Mouse (Mus musculus): ENCODE measurements at regions not wholly inside any gene's neighbourhood (a gene's known extent, or its start where the extent isn't known, plus 50 kb on each side); places are given as distances from the start of the nearest gene placed in this dataset.

GRCm38 (mm10) chr16:77684521-77684920 is 82.6 kb upstream of the Gm11146 start:
- no peaks in the 10 kb centered on the region for H3K9me3 ChIP-seq (replicated peaks; ENCODE audit: insufficient read depth, low read length)
- H3K36me3 ChIP-seq (ENCODE audit: control insufficient read depth in 1 of 2, insufficient read depth in 2 of 2, low read length in 2 of 2): no peaks in the 10 kb centered on the region
- no peak overlapping the region for H3K4me3 ChIP-seq (ENCODE audit: control insufficient read depth in 1 of 2, insufficient read depth in 1 of 2, low read depth in 2 of 2, low read length in 2 of 2)
- no peaks in the 10 kb centered on the region for H3K4me1 ChIP-seq (ENCODE audit: control insufficient read depth in 1 of 2, insufficient read depth in 2 of 2, low read length in 2 of 2)
- no peaks in the 10 kb centered on the region for H3K27me3 ChIP-seq (ENCODE audit: control insufficient read depth in 1 of 2, insufficient read depth in 2 of 2, low read length in 2 of 2)
- no peaks in the 10 kb centered on the region for H3K79me2 ChIP-seq (ENCODE audit: control insufficient read depth, insufficient read depth, low read length, poor library complexity)
- H3K27ac ChIP-seq (ENCODE audit: control insufficient read depth, low read depth, low read length): no peak overlapping the region
- H3K9ac ChIP-seq (ENCODE audit: control insufficient read depth, low read depth, low read length, poor library complexity, severe bottlenecking): no peak overlapping the region
- TF ChIP-seq RAD21 (IDR thresholded peaks at IDR 0.05; ENCODE audit: low read depth, low read length): no peak
- TF ChIP-seq E2F4 (IDR thresholded peaks at IDR 0.05; ENCODE audit: borderline replicate concordance, low read depth, low read length): no peak
- TF ChIP-seq CTCF (IDR thresholded peaks at IDR 0.05 in 2 of 3, conservative IDR thresholded peaks at IDR 0.05 in 1 of 3; ENCODE audit: control insufficient read depth in 1 of 3, insufficient read depth in 1 of 3, low read depth in 2 of 3, low read length in 3 of 3, poor library complexity in 1 of 3, severe bottlenecking in 1 of 3): no peak
- TF ChIP-seq ZMIZ1 (IDR thresholded peaks at IDR 0.05; ENCODE audit: low read depth, low read length): no peak
- no peak for TF ChIP-seq GABPA (IDR thresholded peaks at IDR 0.05; ENCODE audit: low read depth, low read length)
- no peak for TF ChIP-seq USF2 (IDR thresholded peaks at IDR 0.05; ENCODE audit: borderline replicate concordance in 1 of 2, insufficient read depth in 1 of 2, low read depth in 1 of 2, low read length in 2 of 2)
- TF ChIP-seq MAFK (IDR thresholded peaks at IDR 0.05; ENCODE audit: borderline replicate concordance, low read depth, low read length): no peak
- no peak for TF ChIP-seq MEF2A (IDR thresholded peaks at IDR 0.05; ENCODE audit: extremely low read depth, insufficient replicate concordance, low read depth, low read length, poor library complexity, severe bottlenecking)
- TF ChIP-seq KAT2A (conservative IDR thresholded peaks at IDR 0.05; ENCODE audit: low read depth, low read length): no peak
- TF ChIP-seq SMC3 (IDR thresholded peaks at IDR 0.05; ENCODE audit: low read depth, low read length): no peak
- no peak for TF ChIP-seq POLR2AphosphoS5 (IDR thresholded peaks at IDR 0.05; ENCODE audit: borderline replicate concordance, low read depth, low read length)
- TF ChIP-seq UBTF (IDR thresholded peaks at IDR 0.05; ENCODE audit: borderline replicate concordance, insufficient read depth, low read depth, low read length): no peak
- no peak for TF ChIP-seq MXI1 (IDR thresholded peaks at IDR 0.05; ENCODE audit: low read depth, low read length)
- TF ChIP-seq HCFC1 (IDR thresholded peaks at IDR 0.05; ENCODE audit: low read depth, low read length): no peak
- no peak for TF ChIP-seq EP300 (IDR thresholded peaks at IDR 0.05; ENCODE audit: low read depth in 1 of 2, low read length in 2 of 2)
- no peak for TF ChIP-seq ZKSCAN1 (IDR thresholded peaks at IDR 0.05; ENCODE audit: low read depth, low read length)
- TF ChIP-seq NRF1 (IDR thresholded peaks at IDR 0.05; ENCODE audit: insufficient read depth, low read depth, low read length, poor library complexity, severe bottlenecking): no peak
- TF ChIP-seq TBP (IDR thresholded peaks at IDR 0.05; ENCODE audit: low read depth, low read length): no peak
- no peak for DNase-seq (ENCODE audit: low read depth, low spot score)

- TF ChIP-seq POLR2A (IDR thresholded peaks at IDR 0.05; ENCODE audit: control insufficient read depth in 1 of 2, insufficient read depth in 1 of 2, low read depth in 1 of 2, low read length in 2 of 2, poor library complexity in 1 of 2) (no peak), TAL1 (IDR thresholded peaks at IDR 0.05; ENCODE audit: low read length) (no peak), ZKSCAN1 (IDR thresholded peaks at IDR 0.05; ENCODE audit: low read depth, low read length) (no peak), E2F4 (IDR thresholded peaks at IDR 0.05; ENCODE audit: borderline replicate concordance, low read depth, low read length) (no peak)
- Histone ChIP-seq H3K4me1 (ENCODE audit: control insufficient read depth in 1 of 2, insufficient read depth in 2 of 2, low read length in 2 of 2) (no peaks in the 10 kb centered on the region), H3K9ac (ENCODE audit: control insufficient read depth, low read depth, low read length, poor library complexity, severe bottlenecking) (no peak overlapping the region), H3K27me3 (ENCODE audit: control insufficient read depth in 1 of 2, insufficient read depth in 2 of 2, low read length in 2 of 2) (no peaks in the 10 kb centered on the region), H3K27ac (ENCODE audit: control insufficient read depth, low read depth, low read length) (no peak overlapping the region), H3K4me3 (ENCODE audit: control insufficient read depth in 1 of 2, insufficient read depth in 1 of 2, low read depth in 2 of 2, low read length in 2 of 2) (no peak overlapping the region), H3K79me2 (ENCODE audit: control insufficient read depth, insufficient read depth, low read length, poor library complexity) (no peaks in the 10 kb centered on the region), H3K36me3 (ENCODE audit: control insufficient read depth in 1 of 2, insufficient read depth in 2 of 2, low read length in 2 of 2) (no peaks in the 10 kb centered on the region), H3K9me3 (replicated peaks; ENCODE audit: insufficient read depth, low read length) (no peaks in the 10 kb centered on the region)
- DNase-seq (ENCODE audit: low read depth, low spot score): no peak
These were observed 77.3 kb upstream of the Gm11146 start for GRCm38 (mm10) chr16:77679234-77679633.
